Mouse (Mus musculus) right cerebral cortex, postnatal 4 days (tissue): ENCODE data around the gene Rmi2.
"Not testable (repeated sequence)": the region's sequence is repeated elsewhere in the genome, so short reads cannot be mapped to it uniquely, and the experiment has no call there.

ENCODE experiments used
- DNase-seq: peaks from one replicate; pipeline ENCODE4 v3.0.0-alpha.2; 2022

Gene Rmi2

GRCm38 (mm10) chr16:10834911-10835587, at the start of gene Rmi2:
Gene Rmi2, plus strand, starts transcription at chr16:10835059.
- peak; percentile 85 for DNase-seq

- peak; percentile 79 for DNase-seq
Measured at GRCm38 (mm10) chr16:10785371-10786231, 49.3 kb upstream of the Rmi2 start, which contains the start of gene Socs1. Gene Socs1, minus strand, starts transcription at chr16:10785536.

GRCm38 (mm10) chr16:10786288-10786687, 48.6 kb upstream of the Rmi2 start:
- peak; percentile 74 for DNase-seq

- no peak for DNase-seq
Measured at GRCm38 (mm10) chr16:10786782-10787547, 47.9 kb upstream of the Rmi2 start.

GRCm38 (mm10) chr16:10787548-10788058, 47.3 kb upstream of the Rmi2 start:
- no peak for DNase-seq

- no peak for DNase-seq
Measured at GRCm38 (mm10) chr16:10788271-10788670, 46.6 kb upstream of the Rmi2 start, which contains the start of gene Tnp2. Gene Tnp2, minus strand, starts transcription at chr16:10788660.

GRCm38 (mm10) chr16:10788866-10789265, 46.0 kb upstream of the Rmi2 start:
- no peak for DNase-seq

GRCm38 (mm10) chr16:10790702-10791101, 44.2 kb upstream of the Rmi2 start, which contains the start of gene Prm3:
Gene Prm3, minus strand, starts transcription at chr16:10790914.
- DNase-seq = no peak

GRCm38 (mm10) chr16:10796034-10796433, 38.8 kb upstream of the Rmi2 start, which contains the start of gene Prm2:
Gene Prm2, minus strand, starts transcription at chr16:10796134.
- no peak for DNase-seq

GRCm38 (mm10) chr16:10802420-10802819, 32.4 kb upstream of the Rmi2 start:
- DNase-seq = not testable (repeated sequence)

- DNase-seq = no peak
Measured at GRCm38 (mm10) chr16:10805789-10806527, 28.9 kb upstream of the Rmi2 start, which contains the start of gene Prm1. Gene Prm1, minus strand, starts transcription at chr16:10805839.

- no peak for DNase-seq
Measured at GRCm38 (mm10) chr16:10810376-10810775, 24.5 kb upstream of the Rmi2 start.

GRCm38 (mm10) chr16:10812865-10813371, 21.9 kb upstream of the Rmi2 start, which contains the start of gene Gm11172:
Gene Gm11172, plus strand, starts transcription at chr16:10812915.
- no peak for DNase-seq

GRCm38 (mm10) chr16:10813726-10814125, 21.1 kb upstream of the Rmi2 start:
- no peak for DNase-seq

- DNase-seq = no peak
Measured at GRCm38 (mm10) chr16:10814864-10815263, 20.0 kb upstream of the Rmi2 start.

GRCm38 (mm10) chr16:10818579-10819135, 16.2 kb upstream of the Rmi2 start:
- DNase-seq = no peak

GRCm38 (mm10) chr16:10819966-10820365, 14.9 kb upstream of the Rmi2 start:
- DNase-seq = no peak

GRCm38 (mm10) chr16:10821387-10821786, 13.5 kb upstream of the Rmi2 start:
- no peak for DNase-seq

- no peak for DNase-seq
Measured at GRCm38 (mm10) chr16:10824536-10824935, 10.3 kb upstream of the Rmi2 start.

GRCm38 (mm10) chr16:10825840-10826239, 9.0 kb upstream of the Rmi2 start:
- DNase-seq = no peak

- no peak for DNase-seq
Measured at GRCm38 (mm10) chr16:10827269-10827668, 7.6 kb upstream of the Rmi2 start.
